Mouse (Mus musculus): ENCODE measurements around the gene Fezf1. TPM values are rescaled to one million over a fixed set of nuclear protein-coding genes. Genes with fewer than 3 reads are reported as not detected.

The Fezf1 gene
- polyA plus RNA-seq, 1 experiment: 0.46 TPM

DNA sequence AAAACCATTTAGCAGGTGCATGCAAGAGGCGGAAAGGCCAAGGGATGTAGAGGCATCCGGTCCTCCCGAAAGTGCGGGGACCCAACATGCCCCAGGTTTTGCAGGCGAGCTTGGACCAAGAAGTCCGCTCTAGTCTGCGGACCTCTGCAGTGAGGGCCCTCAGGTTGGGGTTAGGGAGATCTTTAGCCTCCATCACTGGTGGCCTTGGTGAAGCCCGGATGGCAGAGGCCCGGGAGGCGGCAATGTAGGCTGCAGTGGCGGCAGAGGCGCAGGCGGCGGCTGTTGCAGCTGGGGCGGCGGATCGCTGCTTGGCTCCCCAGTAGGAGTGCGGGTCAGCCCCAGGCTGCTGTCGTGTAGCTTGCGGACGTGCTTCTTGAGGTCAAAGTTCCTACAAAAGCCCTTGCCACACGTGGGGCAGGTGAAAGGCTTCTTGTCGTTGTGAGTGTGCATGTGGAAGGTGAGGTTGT is 2.6 kb downstream of the Fezf1 start:
- Histone ChIP-seq H3K27me3 (ENCODE audit: control insufficient read depth, insufficient read depth, low read length) (peaks cover 5% of the 10 kb centered on the region; the same call in 1 of the 2 replicates), H3K4me3 (ENCODE audit: control insufficient read depth, insufficient read depth, low read length) (no peak overlapping the region), H3K27ac (ENCODE audit: control insufficient read depth, insufficient read depth, low read length) (no peak overlapping the region), H3K4me1 (replicated peaks; ENCODE audit: control insufficient read depth, insufficient read depth, low read length) (no peaks in the 10 kb centered on the region), H3K36me3 (ENCODE audit: control insufficient read depth, insufficient read depth, low read length) (no peaks in the 10 kb centered on the region)
- DNase-seq: no peak
- TF ChIP-seq POLR2A (IDR thresholded peaks at IDR 0.05; ENCODE audit: control insufficient read depth, extremely low read depth, insufficient read depth, low read length, poor library complexity) (no peak), CTCF (IDR thresholded peaks at IDR 0.05; ENCODE audit: borderline replicate concordance, control insufficient read depth, extremely low read depth, insufficient read depth, low read length, poor library complexity) (no peak)
- WGBS: 8% methylated on average over 23 of the region's 23 CpGs

DNA sequence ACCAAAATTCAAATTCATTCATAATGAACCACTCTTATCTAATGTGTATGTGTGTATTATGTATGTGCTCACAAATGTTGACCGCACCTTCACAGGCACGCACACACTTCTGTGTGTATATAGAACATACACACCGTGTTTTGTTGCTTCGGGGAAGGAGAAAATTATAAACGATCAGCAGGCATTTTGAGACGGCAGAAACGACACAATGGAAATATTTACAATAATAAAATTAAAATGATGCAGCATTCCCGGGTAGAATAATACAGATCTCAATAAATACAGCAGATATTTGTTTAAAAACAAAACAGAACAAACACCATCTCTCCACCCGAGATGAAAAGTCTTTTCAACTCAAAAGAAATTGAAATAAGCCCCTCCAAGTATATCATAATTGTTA is 3.0 kb downstream of the Fezf1 start:
- no peak for TF ChIP-seq POLR2A (IDR thresholded peaks at IDR 0.05; ENCODE audit: control insufficient read depth, extremely low read depth, insufficient read depth, low read length, poor library complexity)
- no peak for TF ChIP-seq CTCF (IDR thresholded peaks at IDR 0.05; ENCODE audit: borderline replicate concordance, control insufficient read depth, extremely low read depth, insufficient read depth, low read length, poor library complexity)
- Histone ChIP-seq H3K36me3 (ENCODE audit: control insufficient read depth, insufficient read depth, low read length) (no peaks in the 10 kb centered on the region), H3K4me1 (replicated peaks; ENCODE audit: control insufficient read depth, insufficient read depth, low read length) (no peaks in the 10 kb centered on the region), H3K4me3 (ENCODE audit: control insufficient read depth, insufficient read depth, low read length) (no peak overlapping the region), H3K27ac (ENCODE audit: control insufficient read depth, insufficient read depth, low read length) (no peak overlapping the region), H3K27me3 (ENCODE audit: control insufficient read depth, insufficient read depth, low read length) (peaks cover 5% of the 10 kb centered on the region; the same call in 1 of the 2 replicates)
- 23% methylated on average over 9 of the region's 9 CpGs for WGBS
- no peak for DNase-seq

- no peak for DNase-seq
- WGBS: 12% methylated on average over 15 of the region's 15 CpGs
- Histone ChIP-seq H3K27me3 (ENCODE audit: control insufficient read depth, insufficient read depth, low read length) (peaks cover 5% of the 10 kb centered on the region; the same call in 1 of the 2 replicates), H3K27ac (ENCODE audit: control insufficient read depth, insufficient read depth, low read length) (no peak overlapping the region), H3K36me3 (ENCODE audit: control insufficient read depth, insufficient read depth, low read length) (no peaks in the 10 kb centered on the region), H3K4me3 (ENCODE audit: control insufficient read depth, insufficient read depth, low read length) (no peak overlapping the region), H3K4me1 (replicated peaks; ENCODE audit: control insufficient read depth, insufficient read depth, low read length) (no peaks in the 10 kb centered on the region)
- TF ChIP-seq CTCF (IDR thresholded peaks at IDR 0.05; ENCODE audit: borderline replicate concordance, control insufficient read depth, extremely low read depth, insufficient read depth, low read length, poor library complexity) (no peak), POLR2A (IDR thresholded peaks at IDR 0.05; ENCODE audit: control insufficient read depth, extremely low read depth, insufficient read depth, low read length, poor library complexity) (no peak)
Measured at GRCm38 (mm10) chr6:23243821-23244760, 4.1 kb downstream of the Fezf1 start.

DNA sequence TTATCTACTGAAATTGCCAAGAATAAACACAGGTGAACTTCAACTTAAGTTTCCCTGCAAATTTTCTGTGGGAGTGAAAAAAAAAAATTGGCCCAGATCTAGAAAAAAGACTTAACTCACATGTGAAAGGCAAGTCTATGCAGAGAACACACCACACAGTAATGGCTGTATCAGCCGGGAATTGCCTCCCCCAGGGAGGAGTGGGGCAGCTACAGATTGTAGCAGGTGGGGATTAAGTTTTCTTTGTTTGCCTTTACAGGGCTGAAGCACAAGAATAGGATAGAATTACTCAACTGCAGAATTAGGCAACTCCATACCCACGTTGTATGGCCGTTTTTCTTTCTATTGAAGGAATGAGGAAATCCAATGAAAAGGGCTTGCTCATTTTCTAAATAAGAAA is 36.7 kb downstream of the Fezf1 start:
- Histone ChIP-seq H3K27ac (ENCODE audit: control insufficient read depth, insufficient read depth, low read length) (no peak overlapping the region), H3K36me3 (ENCODE audit: control insufficient read depth, insufficient read depth, low read length) (no peaks in the 10 kb centered on the region), H3K27me3 (ENCODE audit: control insufficient read depth, insufficient read depth, low read length) (no peaks in the 10 kb centered on the region), H3K4me1 (replicated peaks; ENCODE audit: control insufficient read depth, insufficient read depth, low read length) (no peaks in the 10 kb centered on the region), H3K4me3 (ENCODE audit: control insufficient read depth, insufficient read depth, low read length) (no peak overlapping the region)
- DNase-seq: no peak
- TF ChIP-seq POLR2A (IDR thresholded peaks at IDR 0.05; ENCODE audit: control insufficient read depth, extremely low read depth, insufficient read depth, low read length, poor library complexity): no peak
- no peak for TF ChIP-seq CTCF (IDR thresholded peaks at IDR 0.05; ENCODE audit: borderline replicate concordance, control insufficient read depth, extremely low read depth, insufficient read depth, low read length, poor library complexity)
- WGBS: 61% methylated on average over 3 of the region's 3 CpGs

- Histone ChIP-seq H3K27me3 (ENCODE audit: control insufficient read depth, insufficient read depth, low read length) (no peaks in the 10 kb centered on the region), H3K27ac (ENCODE audit: control insufficient read depth, insufficient read depth, low read length) (no peak overlapping the region), H3K4me3 (ENCODE audit: control insufficient read depth, insufficient read depth, low read length) (no peak overlapping the region), H3K4me1 (replicated peaks; ENCODE audit: control insufficient read depth, insufficient read depth, low read length) (no peaks in the 10 kb centered on the region), H3K36me3 (ENCODE audit: control insufficient read depth, insufficient read depth, low read length) (no peaks in the 10 kb centered on the region)
- 71% methylated on average over 4 of the region's 4 CpGs for WGBS
- TF ChIP-seq CTCF (IDR thresholded peaks at IDR 0.05; ENCODE audit: borderline replicate concordance, control insufficient read depth, extremely low read depth, insufficient read depth, low read length, poor library complexity): no peak
- no peak for TF ChIP-seq POLR2A (IDR thresholded peaks at IDR 0.05; ENCODE audit: control insufficient read depth, extremely low read depth, insufficient read depth, low read length, poor library complexity)
- DNase-seq: no peak
Measured at GRCm38 (mm10) chr6:23207791-23208190, 40.4 kb downstream of the Fezf1 start.

DNA sequence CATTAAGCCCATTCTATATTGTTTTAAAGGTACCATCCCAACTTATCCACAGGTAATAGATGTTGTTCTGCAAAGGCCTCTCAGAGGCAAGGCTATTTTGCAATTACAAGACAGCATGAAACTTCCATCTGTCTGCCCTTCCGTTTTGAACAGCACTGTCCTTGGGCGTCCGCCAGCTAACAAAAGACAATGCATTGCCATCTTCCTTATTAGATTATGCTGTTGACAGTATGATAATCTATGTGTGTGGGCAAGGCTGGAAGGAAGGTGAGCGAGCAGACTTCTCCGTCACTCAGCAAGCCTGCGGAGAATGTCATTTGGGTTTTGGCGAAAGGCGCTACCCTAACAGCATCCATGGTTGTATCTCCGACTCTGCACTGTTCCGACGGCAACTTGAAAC is 45.5 kb downstream of the Fezf1 start:
- H3K27ac ChIP-seq (ENCODE audit: control insufficient read depth, insufficient read depth, low read length): no peak overlapping the region
- TF ChIP-seq CTCF (IDR thresholded peaks at IDR 0.05; ENCODE audit: borderline replicate concordance, control insufficient read depth, extremely low read depth, insufficient read depth, low read length, poor library complexity) (no peak), POLR2A (IDR thresholded peaks at IDR 0.05; ENCODE audit: control insufficient read depth, extremely low read depth, insufficient read depth, low read length, poor library complexity) (no peak)

More for the DNA sequence above, 45.5 kb downstream of the Fezf1 start:
- Histone ChIP-seq H3K4me3 (ENCODE audit: control insufficient read depth, insufficient read depth, low read length) (no peak overlapping the region), H3K36me3 (ENCODE audit: control insufficient read depth, insufficient read depth, low read length) (no peaks in the 10 kb centered on the region), H3K27me3 (ENCODE audit: control insufficient read depth, insufficient read depth, low read length) (no peaks in the 10 kb centered on the region), H3K4me1 (replicated peaks; ENCODE audit: control insufficient read depth, insufficient read depth, low read length) (no peaks in the 10 kb centered on the region)
- DNase-seq: no peak
- WGBS: 95% methylated on average over 11 of the region's 11 CpGs

Other genes with a start within 250 kb of the Fezf1 start
- gene Aass, start 115.4 kb downstream of the Fezf1 start, polyA plus RNA-seq (2012; rRNA removed): 0.09 and 0.13 TPM in 2 replicates

Data from thymus, adult 2 months (tissue).